Mouse (Mus musculus) hindbrain, postnatal 0 days (tissue): ENCODE measurements around the gene Slc38a3. TPM values are rescaled to one million over a fixed set of nuclear protein-coding genes. Genes with fewer than 3 reads are reported as not detected.

ENCODE experiments used
- ATAC-seq: fragments of 200-750 bp; cut with Nextera tagmentation; 2 replicates; pipeline ENCODE4 v1.8.0; 2017; ENCODE audit warnings: mild to moderate bottlenecking, moderate TSS enrichment, moderate library complexity
- DNase-seq: peaks from one replicate; pipeline ENCODE4 v3.0.0-alpha.2; 2015; ENCODE audit warnings: low spot score
- H3K27ac ChIP-seq: fragments of 300-500 bp; sonication (generic); 2 replicates; pipeline ENCODE4 v1.5.1; 2014; ENCODE audit warnings: mild to moderate bottlenecking
- H3K27me3 ChIP-seq: fragments of 300-500 bp; sonication (generic); 2 replicates; pipeline ENCODE4 v1.6.1; 2014; ENCODE audit warnings: low read length, mixed read lengths; ENCODE audit not compliant: insufficient read depth
- H3K36me3 ChIP-seq: fragments of 300-500 bp; sonication (generic); 2 replicates; pipeline ENCODE4 v1.6.1; 2014; ENCODE audit warnings: low read length, mixed read lengths; ENCODE audit not compliant: insufficient read depth
- H3K4me1 ChIP-seq: fragments of 300-500 bp; sonication (generic); 2 replicates; pipeline ENCODE4 v1.6.1; 2014; ENCODE audit warnings: antibody characterized with exemption, low read length, mixed read lengths; ENCODE audit not compliant: insufficient read depth
- H3K4me2 ChIP-seq: fragments of 300-500 bp; sonication (generic); 2 replicates; pipeline ENCODE4 v1.6.1; 2014; ENCODE audit warnings: low read depth, mild to moderate bottlenecking, low read length, moderate library complexity, mixed read lengths
- H3K4me3 ChIP-seq: fragments of 300-500 bp; sonication (generic); 2 replicates; pipeline ENCODE4 v1.5.1; 2014; ENCODE audit warnings: low read length
- H3K9ac ChIP-seq: fragments of 300-500 bp; sonication (generic); replicated peaks from 2 replicates; pipeline ENCODE4 v1.6.1; 2014; ENCODE audit warnings: mild to moderate bottlenecking, low read length, moderate library complexity, mixed read lengths
- H3K9me3 ChIP-seq: fragments of 300-500 bp; sonication (generic); 2 replicates; pipeline ENCODE4 v1.6.1; 2016; ENCODE audit warnings: low read length, mixed read lengths
- CTCF ChIP-seq: IDR thresholded peaks from 2 replicates; pipeline ENCODE4 v1.5.1; 2016; ENCODE audit warnings: antibody characterized with exemption, control low read depth, low read depth
- WGBS: fragments of 180-500 bp; shearing (Covaris S2); extraction: QIAGEN DNeasy Blood & Tissue Kit; methylation state at CpG from one replicate; pipeline ENCODE4 v1.1.7; 2014; 5-methylcytosine and 5-hydroxymethylcytosine counted together
- polyA plus RNA-seq: library from polyadenylated mRNA; unstranded; fragments of >200 nt; fragmentation: Nextera tagmentation; extraction: Ambion mirVana; gene quantifications from 2 replicates; pipeline ENCODE4 v1.2.1, GENCODE M21; 2015
- total RNA-seq: library from RNA; depleted of rRNA; stranded (reverse); fragments of >200 nt; gene quantifications from 2 replicates; pipeline ENCODE4 v1.2.3, GENCODE M21; 2014; rRNA removed

Gene Slc38a3
- total and polyA plus RNA-seq, 2 experiments from 2014 or later = 54.5 to 134 TPM

DNA sequence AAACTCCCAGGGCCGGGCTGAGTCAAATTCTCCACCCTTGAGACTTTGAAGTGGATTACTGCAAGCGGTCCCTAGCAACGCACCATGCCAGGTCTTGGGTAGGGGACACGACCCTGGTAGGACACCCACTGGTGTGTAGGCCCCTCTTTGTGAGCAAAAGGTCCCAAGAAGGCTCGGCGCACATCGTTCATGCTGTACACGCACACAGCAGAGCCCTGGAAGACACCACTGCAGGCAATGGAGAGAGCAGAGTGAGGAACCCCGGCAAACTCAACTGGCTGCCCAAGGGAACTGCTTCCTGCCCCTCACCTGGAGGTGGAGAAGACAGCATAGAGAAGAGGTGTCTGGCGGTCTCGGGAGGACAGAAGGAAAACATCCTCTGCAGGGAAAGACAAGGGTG lies 68.1 kb downstream of the Slc38a3 start:
- 90% methylated on average over 11 of the region's 11 CpGs for WGBS
- H3K9ac ChIP-seq = no peak overlapping the region

DNA sequence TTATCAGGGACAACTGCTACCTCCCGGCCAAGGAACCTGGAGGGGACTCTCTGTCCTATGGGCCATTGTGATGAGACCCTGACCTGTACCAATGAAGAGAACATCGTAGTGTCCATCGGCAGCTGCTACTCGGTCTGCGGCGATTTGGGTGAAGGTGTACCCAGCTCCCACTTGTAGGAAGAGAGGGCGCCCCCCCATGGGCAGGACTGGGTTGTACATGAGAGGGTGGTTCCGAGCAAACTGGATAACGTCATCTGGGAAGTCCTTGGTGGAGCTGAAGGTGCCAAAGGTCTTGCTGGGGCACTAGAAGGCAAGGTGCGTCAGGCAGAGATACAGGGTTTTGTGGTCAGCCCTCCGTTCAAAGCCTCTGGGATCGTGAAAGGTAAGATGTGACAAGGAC lies 68.6 kb downstream of the Slc38a3 start:
- Histone ChIP-seq H3K4me2 (no peak overlapping the region), H3K36me3 (no peaks in the 10 kb centered on the region), H3K9ac (no peak overlapping the region), H3K4me1 (peaks cover 4% of the 10 kb centered on the region; the same call in 1 of the 2 replicates), H3K4me3 (no peak overlapping the region), H3K9me3 (no peaks in the 10 kb centered on the region), H3K27ac (no peak overlapping the region), H3K27me3 (no peaks in the 10 kb centered on the region)
- TF ChIP-seq CTCF = peak; percentile 30; the same call in 1 of the 2 replicates
- 83% methylated on average over 12 of the region's 12 CpGs for WGBS
- ATAC-seq = no peak
- no peak for DNase-seq

More for the DNA sequence above, 68.1 kb downstream of the Slc38a3 start:
- no peak overlapping the region for H3K27ac ChIP-seq
- no peaks in the 10 kb centered on the region for H3K27me3 ChIP-seq
- TF ChIP-seq CTCF = no peak
- no peaks in the 10 kb centered on the region for H3K9me3 ChIP-seq
- ATAC-seq (no peak), DNase-seq (no peak)
- no peaks in the 10 kb centered on the region for H3K36me3 ChIP-seq
- H3K4me3 ChIP-seq = no peak overlapping the region
- no peak overlapping the region for H3K4me2 ChIP-seq
- peaks cover 4% of the 10 kb centered on the region; the same call in 1 of the 2 replicates for H3K4me1 ChIP-seq

Other genes with a start within 250 kb of the Slc38a3 start
- 72.6 and 78.4 TPM in 2 replicates for gene Tmem115, start 135.6 kb downstream of the Slc38a3 start, total RNA-seq
- gene Tmem115, start 135.6 kb downstream of the Slc38a3 start, polyA plus RNA-seq = 51.6 and 52.3 TPM in 2 replicates
- gene Cyb561d2, start 127.3 kb downstream of the Slc38a3 start, total RNA-seq = 56.5 and 69.3 TPM in 2 replicates
- 52.9 and 53.5 TPM in 2 replicates for gene Cyb561d2, start 127.3 kb downstream of the Slc38a3 start, polyA plus RNA-seq
- 58.6 and 70.5 TPM in 2 replicates for gene Nprl2, start 127.3 kb downstream of the Slc38a3 start, total RNA-seq
- 53.0 and 54.6 TPM in 2 replicates for gene Nprl2, start 127.3 kb downstream of the Slc38a3 start, polyA plus RNA-seq
- 1.8 and 10.9 TPM in 2 replicates for gene Zmynd10, start 122.2 kb downstream of the Slc38a3 start, total RNA-seq
- gene Zmynd10, start 122.2 kb downstream of the Slc38a3 start, polyA plus RNA-seq = 3.5 and 3.7 TPM in 2 replicates
- gene Rassf1, start 118.0 kb downstream of the Slc38a3 start, total RNA-seq = 17.6 and 20.2 TPM in 2 replicates
- 30.3 and 31.0 TPM in 2 replicates for gene Rassf1, start 118.0 kb downstream of the Slc38a3 start, polyA plus RNA-seq
- gene Tusc2, start 106.3 kb downstream of the Slc38a3 start, total RNA-seq = 128 and 142 TPM in 2 replicates
- gene Tusc2, start 106.3 kb downstream of the Slc38a3 start, polyA plus RNA-seq = 115 and 119 TPM in 2 replicates
- gene Hyal2, start 101.6 kb downstream of the Slc38a3 start, total RNA-seq = 59.8 and 75.3 TPM in 2 replicates
- 39.8 and 40.6 TPM in 2 replicates for gene Hyal2, start 101.6 kb downstream of the Slc38a3 start, polyA plus RNA-seq
- 3.4 and 7.7 TPM in 2 replicates for gene Hyal1, start 92.6 kb downstream of the Slc38a3 start, total RNA-seq
- gene Hyal1, start 92.6 kb downstream of the Slc38a3 start, polyA plus RNA-seq = 3.3 and 4.9 TPM in 2 replicates
- gene Naa80, start 90.6 kb downstream of the Slc38a3 start, total RNA-seq = 29.9 and 32.8 TPM in 2 replicates
- gene Naa80, start 90.6 kb downstream of the Slc38a3 start, polyA plus RNA-seq = 17.8 and 19.4 TPM in 2 replicates
- 3.3 and 4.9 TPM in 2 replicates for gene Hyal3, start 88.7 kb downstream of the Slc38a3 start, total RNA-seq
- gene Hyal3, start 88.7 kb downstream of the Slc38a3 start, polyA plus RNA-seq = 1.7 and 1.9 TPM in 2 replicates
- 7.6 and 10.9 TPM in 2 replicates for gene Ifrd2, start 81.9 kb downstream of the Slc38a3 start, total RNA-seq
- gene Ifrd2, start 81.9 kb downstream of the Slc38a3 start, polyA plus RNA-seq = 9.0 and 9.3 TPM in 2 replicates
- 11.2 and 14.6 TPM in 2 replicates for gene Sema3b, start 60.3 kb downstream of the Slc38a3 start, total RNA-seq
- gene Sema3b, start 60.3 kb downstream of the Slc38a3 start, polyA plus RNA-seq = 8.3 and 9.0 TPM in 2 replicates
- gene Gnai2, start 34.2 kb downstream of the Slc38a3 start, total RNA-seq = 334 and 369 TPM in 2 replicates
- 275 and 287 TPM in 2 replicates for gene Gnai2, start 34.2 kb downstream of the Slc38a3 start, polyA plus RNA-seq
- 0.52 TPM in 1 of 2 replicates, not detected in the other for gene Gnat1, start 10.2 kb upstream of the Slc38a3 start, total RNA-seq
- 2.4 and 2.7 TPM in 2 replicates for gene Gnat1, start 10.2 kb upstream of the Slc38a3 start, polyA plus RNA-seq
- gene Sema3f, start 40.9 kb upstream of the Slc38a3 start, total RNA-seq = 65.4 and 81.3 TPM in 2 replicates
- gene Sema3f, start 40.9 kb upstream of the Slc38a3 start, polyA plus RNA-seq = 7.5 and 8.7 TPM in 2 replicates
- gene Rbm5, start 101.5 kb upstream of the Slc38a3 start, total RNA-seq = 85.5 and 149 TPM in 2 replicates
- 142 and 148 TPM in 2 replicates for gene Rbm5, start 101.5 kb upstream of the Slc38a3 start, polyA plus RNA-seq
- 58.4 and 62.3 TPM in 2 replicates for gene Rbm6, start 203.7 kb upstream of the Slc38a3 start, total RNA-seq
- gene Rbm6, start 203.7 kb upstream of the Slc38a3 start, polyA plus RNA-seq = 55.0 and 57.2 TPM in 2 replicates
- gene Mon1a, start 218.6 kb upstream of the Slc38a3 start, total RNA-seq = 21.9 and 28.2 TPM in 2 replicates
- 13.2 and 13.8 TPM in 2 replicates for gene Mon1a, start 218.6 kb upstream of the Slc38a3 start, polyA plus RNA-seq
- gene Mst1r, start 237.3 kb upstream of the Slc38a3 start, total RNA-seq = 0.61 and 2.7 TPM in 2 replicates
- gene Mst1r, start 237.3 kb upstream of the Slc38a3 start, polyA plus RNA-seq = 0.68 and 0.69 TPM in 2 replicates